Mouse (Mus musculus): ENCODE data around the gene Amot. TPM values are rescaled to one million over a fixed set of nuclear protein-coding genes. Genes with fewer than 3 reads are reported as not detected.

Gene Amot
- total RNA-seq (2021) (1 to 10 TPM; 6.1 to 7.2 TPM), polyA plus RNA-seq (2012; rRNA removed) (6.4 and 6.7 TPM in 2 replicates)
- long read RNA-seq = 0 reads

DNA sequence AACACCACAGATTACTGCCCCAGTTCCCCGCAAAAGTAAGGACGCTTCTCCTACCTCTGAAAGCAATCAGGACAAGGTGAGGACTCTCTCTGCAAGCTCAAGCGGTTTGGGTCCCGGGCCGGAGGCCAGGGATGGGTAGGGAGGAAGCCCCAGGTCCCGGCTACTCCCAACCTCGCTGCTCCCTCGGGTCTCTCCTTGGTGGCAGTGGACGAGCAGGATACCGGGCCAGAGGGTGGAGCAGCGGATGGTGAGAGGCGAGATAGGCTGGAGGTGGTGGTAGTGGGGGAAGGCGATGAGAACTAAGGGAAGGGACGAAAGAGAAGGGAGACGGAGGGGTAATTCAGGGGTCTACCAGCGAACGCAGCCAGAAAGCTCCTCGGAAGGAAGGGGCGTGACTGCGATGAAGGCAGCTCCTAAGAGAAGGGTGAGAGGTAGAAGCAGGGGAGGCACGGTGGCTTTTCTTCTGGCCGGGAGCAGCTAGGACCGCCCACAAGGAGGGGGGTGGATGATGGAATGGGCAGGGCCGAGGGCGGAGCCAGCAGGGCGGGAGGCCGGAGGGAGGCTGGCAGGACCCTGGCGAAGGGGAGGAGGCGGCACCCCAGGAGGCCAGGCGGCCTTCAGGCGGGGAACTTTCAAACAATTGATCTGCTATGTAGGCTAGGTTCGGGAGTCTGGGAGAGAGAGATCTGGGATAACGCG lies at the start of gene Amot:
Gene Amot, minus strand, starts transcription at position 465 of the 699 bp plus-strand sequence.
- TF ChIP-seq POLR2A (IDR thresholded peaks at IDR 0.05; ENCODE audit: insufficient read depth, low read depth, low read length) (peak; percentile 77), CTCF (IDR thresholded peaks at IDR 0.05) (no peak)
- H3K4me1 ChIP-seq (ENCODE audit: control insufficient read depth, insufficient read depth, low read length) = no peaks in the 10 kb centered on the region
- intact Hi-C loops (cut with DNase I) = no loop called here
- H3K27me3 ChIP-seq (ENCODE audit: control insufficient read depth, insufficient read depth, low read length) = no peaks in the 10 kb centered on the region
- H3K4me3 ChIP-seq = peak within 1 kb of the TSS; percentile 63
- H3K79me2 ChIP-seq (replicated peaks; ENCODE audit: control insufficient read depth, insufficient read depth, low read length) = no peaks in the 10 kb centered on the region
- peak within 1 kb of the TSS; percentile 57 for H3K9ac ChIP-seq (ENCODE audit: low read depth, low read length)
- no peaks in the 10 kb centered on the region for H3K36me3 ChIP-seq (ENCODE audit: control insufficient read depth, insufficient read depth, low read length)
- peak within 1 kb of the TSS; percentile 58 for H3K27ac ChIP-seq
- DNase-seq = peak; percentile 89
- 16% methylated on average over 34 of the region's 34 CpGs for WGBS

DNA sequence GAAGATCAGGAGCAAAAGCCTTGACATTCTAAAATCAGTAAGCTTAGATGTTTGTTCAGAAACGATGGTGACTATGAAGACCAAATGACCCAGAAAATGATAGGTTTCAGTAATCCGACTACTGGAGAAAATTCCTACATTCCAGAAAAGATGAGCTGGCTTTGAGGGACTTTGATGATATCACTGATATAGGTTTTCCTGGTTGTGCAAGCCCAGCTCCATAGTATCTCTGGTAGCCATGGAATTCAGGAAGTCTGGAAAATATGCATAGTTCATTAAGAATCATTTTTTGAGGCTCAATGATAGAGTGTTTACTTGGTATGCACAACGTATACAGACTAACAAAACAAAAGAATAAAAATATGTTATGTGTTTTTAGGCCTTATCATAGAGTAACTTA lies 40.1 kb upstream of the Amot start:
- TF ChIP-seq POLR2A (IDR thresholded peaks at IDR 0.05; ENCODE audit: insufficient read depth, low read depth, low read length) (no peak), EP300 (IDR thresholded peaks at IDR 0.05; ENCODE audit: insufficient read depth, low read depth, low read length) (no peak), CTCF (IDR thresholded peaks at IDR 0.05) (no peak)
- DNase-seq = no peak
- WGBS = 73% methylated on average over 3 of the region's 3 CpGs
- Histone ChIP-seq H3K9ac (ENCODE audit: low read depth, low read length) (no peak overlapping the region), H3K4me1 (ENCODE audit: control insufficient read depth, insufficient read depth, low read length) (no peaks in the 10 kb centered on the region), H3K79me2 (replicated peaks; ENCODE audit: control insufficient read depth, insufficient read depth, low read length) (no peaks in the 10 kb centered on the region), H3K36me3 (ENCODE audit: control insufficient read depth, insufficient read depth, low read length) (no peaks in the 10 kb centered on the region), H3K27ac (no peak overlapping the region), H3K4me3 (no peak overlapping the region), H3K27me3 (ENCODE audit: control insufficient read depth, insufficient read depth, low read length) (no peaks in the 10 kb centered on the region)
- intact Hi-C loops (cut with DNase I) = no loop called here

DNA sequence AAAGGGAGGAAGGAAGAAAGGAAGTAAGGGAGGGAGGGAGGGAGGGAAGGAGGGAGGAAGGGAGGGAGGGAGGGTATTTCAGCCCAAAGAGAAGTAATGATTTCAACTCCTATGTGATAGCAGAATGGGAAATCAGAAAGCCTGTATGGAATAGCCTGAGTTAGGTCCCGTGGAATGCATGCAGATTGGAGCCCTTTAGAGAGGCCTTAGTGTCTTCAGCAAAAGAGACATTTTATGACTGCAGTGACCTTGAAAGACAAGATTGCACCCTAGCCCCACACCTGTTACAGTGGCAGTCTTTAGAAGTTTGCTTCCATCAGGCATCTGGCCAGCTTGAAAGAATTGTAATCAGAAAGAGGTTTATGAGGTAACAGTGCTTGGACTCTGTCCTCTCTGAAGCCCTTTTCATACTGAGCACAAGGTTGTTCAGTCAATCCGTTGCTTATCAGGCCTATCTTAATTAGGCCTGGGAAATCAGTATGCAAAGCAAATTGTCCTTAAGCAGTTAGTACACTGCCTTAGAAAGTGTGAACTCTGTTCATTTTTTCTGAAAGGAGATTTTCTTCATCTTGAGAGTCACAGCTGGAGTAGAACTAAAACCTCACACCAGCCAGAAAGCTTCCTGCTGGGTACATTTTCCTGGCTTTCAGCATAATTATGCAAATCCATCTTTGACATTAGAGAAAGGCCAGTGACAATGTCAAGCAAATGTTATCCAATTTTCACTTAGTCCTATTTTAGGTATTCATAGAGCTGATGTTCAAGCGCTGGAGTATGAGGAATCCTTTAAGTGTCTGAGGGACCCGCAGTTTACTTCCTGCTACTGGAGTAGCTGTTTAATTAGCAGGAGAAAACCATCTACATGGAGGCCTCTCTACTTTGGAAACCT lies 38.9 kb upstream of the Amot start:
- intact Hi-C loops (cut with DNase I) = no loop called here
- Histone ChIP-seq H3K9ac (ENCODE audit: low read depth, low read length) (no peak overlapping the region), H3K4me3 (no peak overlapping the region), H3K4me1 (ENCODE audit: control insufficient read depth, insufficient read depth, low read length) (no peaks in the 10 kb centered on the region), H3K27me3 (ENCODE audit: control insufficient read depth, insufficient read depth, low read length) (no peaks in the 10 kb centered on the region), H3K79me2 (replicated peaks; ENCODE audit: control insufficient read depth, insufficient read depth, low read length) (no peaks in the 10 kb centered on the region), H3K36me3 (ENCODE audit: control insufficient read depth, insufficient read depth, low read length) (no peaks in the 10 kb centered on the region), H3K27ac (no peak overlapping the region)
- DNase-seq = no peak
- 68% methylated on average over 4 of the region's 4 CpGs for WGBS
- TF ChIP-seq POLR2A (IDR thresholded peaks at IDR 0.05; ENCODE audit: insufficient read depth, low read depth, low read length) = no peak
- TF ChIP-seq EP300 (IDR thresholded peaks at IDR 0.05; ENCODE audit: insufficient read depth, low read depth, low read length) = no peak
- no peak for TF ChIP-seq CTCF (IDR thresholded peaks at IDR 0.05)

DNA sequence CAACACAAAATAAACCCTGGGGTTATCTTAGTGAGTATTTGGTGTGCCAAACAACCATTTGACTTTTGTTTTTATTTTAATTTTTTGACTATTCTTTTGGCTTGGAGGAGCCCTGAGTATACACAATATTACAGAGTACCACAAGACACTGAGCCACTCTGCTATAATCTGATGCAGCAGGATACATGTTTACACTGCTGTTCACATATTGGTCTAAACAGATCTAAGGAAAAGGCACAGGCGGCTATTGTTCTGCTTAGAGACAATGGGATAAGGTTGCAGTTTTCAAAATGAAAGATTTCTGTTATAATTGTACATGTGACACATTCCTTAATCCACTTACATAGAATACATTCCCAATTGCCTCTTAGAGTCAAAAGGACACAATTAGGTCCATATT lies 36.1 kb upstream of the Amot start:
- 72% methylated on average over 1 of the region's 1 CpGs for WGBS
- no peaks in the 10 kb centered on the region for H3K79me2 ChIP-seq (replicated peaks; ENCODE audit: control insufficient read depth, insufficient read depth, low read length)
- H3K36me3 ChIP-seq (ENCODE audit: control insufficient read depth, insufficient read depth, low read length) = no peaks in the 10 kb centered on the region
- no peak for TF ChIP-seq POLR2A (IDR thresholded peaks at IDR 0.05; ENCODE audit: insufficient read depth, low read depth, low read length)
- TF ChIP-seq EP300 (IDR thresholded peaks at IDR 0.05; ENCODE audit: insufficient read depth, low read depth, low read length) = no peak
- TF ChIP-seq CTCF (IDR thresholded peaks at IDR 0.05) = no peak
- no peaks in the 10 kb centered on the region for H3K27me3 ChIP-seq (ENCODE audit: control insufficient read depth, insufficient read depth, low read length)
- DNase-seq = no peak
- H3K27ac ChIP-seq = no peak overlapping the region
- no peak overlapping the region for H3K9ac ChIP-seq (ENCODE audit: low read depth, low read length)
- intact Hi-C loops (cut with DNase I) = loop anchor here (2.0 kb wide), 1 partner anchor 132 kb away; no protein-coding TSS in a partner anchor
- H3K4me3 ChIP-seq = no peak overlapping the region
- no peaks in the 10 kb centered on the region for H3K4me1 ChIP-seq (ENCODE audit: control insufficient read depth, insufficient read depth, low read length)

DNA sequence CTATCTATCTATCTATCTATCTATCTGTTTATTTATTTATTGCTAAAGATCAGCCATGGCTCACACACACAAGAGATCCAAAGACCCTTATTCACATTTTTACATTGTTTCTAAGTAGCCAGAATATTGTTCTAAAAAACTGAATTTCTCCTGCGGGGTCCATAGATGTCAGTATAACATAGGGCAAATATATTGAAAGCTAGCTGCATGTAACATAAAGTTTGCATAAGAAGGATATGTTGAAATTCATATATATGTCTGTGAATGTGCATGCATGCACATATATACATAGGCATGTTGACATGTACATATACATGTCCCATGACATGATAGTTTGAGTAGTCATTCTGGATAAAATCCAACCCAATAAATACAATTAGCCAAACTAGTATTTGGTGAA lies 35.3 kb upstream of the Amot start:
- TF ChIP-seq EP300 (IDR thresholded peaks at IDR 0.05; ENCODE audit: insufficient read depth, low read depth, low read length) (no peak), CTCF (IDR thresholded peaks at IDR 0.05) (peak; percentile 48)
- no peak overlapping the region for H3K27ac ChIP-seq
- H3K4me1 ChIP-seq (ENCODE audit: control insufficient read depth, insufficient read depth, low read length) = no peaks in the 10 kb centered on the region
- no peak overlapping the region for H3K4me3 ChIP-seq
- no peaks in the 10 kb centered on the region for H3K27me3 ChIP-seq (ENCODE audit: control insufficient read depth, insufficient read depth, low read length)
- no peak for DNase-seq
- intact Hi-C loops (cut with DNase I) = loop anchor here (2.0 kb wide), 1 partner anchor 132 kb away; no protein-coding TSS in a partner anchor
- no peaks in the 10 kb centered on the region for H3K36me3 ChIP-seq (ENCODE audit: control insufficient read depth, insufficient read depth, low read length)
- H3K9ac ChIP-seq (ENCODE audit: low read depth, low read length) = no peak overlapping the region
- no peaks in the 10 kb centered on the region for H3K79me2 ChIP-seq (replicated peaks; ENCODE audit: control insufficient read depth, insufficient read depth, low read length)
- WGBS = 85% methylated on average over 1 of the region's 1 CpGs

DNA sequence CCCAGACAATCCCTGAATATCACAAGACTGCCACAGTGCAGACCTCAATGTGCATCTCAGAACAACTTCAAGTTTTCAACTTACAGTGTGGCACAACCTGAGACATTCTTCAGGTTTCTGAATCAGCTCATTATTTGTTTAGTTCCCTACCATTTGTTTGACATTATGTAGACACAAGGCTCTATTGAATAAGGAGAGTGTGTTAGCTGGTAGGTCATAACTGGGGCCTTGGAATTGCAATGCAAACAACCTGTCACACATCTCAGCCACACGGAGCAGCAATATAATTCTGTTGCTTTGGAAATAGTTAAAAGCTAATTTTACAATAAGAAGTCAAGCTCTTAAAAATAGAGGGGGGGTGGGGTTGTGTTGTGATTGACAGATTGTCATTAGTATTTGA lies 24.6 kb upstream of the Amot start:
- no peak overlapping the region for H3K4me3 ChIP-seq
- WGBS = 69% methylated on average over 1 of the region's 1 CpGs
- H3K79me2 ChIP-seq (replicated peaks; ENCODE audit: control insufficient read depth, insufficient read depth, low read length) = no peaks in the 10 kb centered on the region
- no peak overlapping the region for H3K27ac ChIP-seq
- no peaks in the 10 kb centered on the region for H3K27me3 ChIP-seq (ENCODE audit: control insufficient read depth, insufficient read depth, low read length)
- DNase-seq = no peak
- no peak overlapping the region for H3K9ac ChIP-seq (ENCODE audit: low read depth, low read length)
- H3K36me3 ChIP-seq (ENCODE audit: control insufficient read depth, insufficient read depth, low read length) = no peaks in the 10 kb centered on the region
- no peak for TF ChIP-seq CTCF (IDR thresholded peaks at IDR 0.05)
- no peak for TF ChIP-seq EP300 (IDR thresholded peaks at IDR 0.05; ENCODE audit: insufficient read depth, low read depth, low read length)
- TF ChIP-seq POLR2A (IDR thresholded peaks at IDR 0.05; ENCODE audit: insufficient read depth, low read depth, low read length) = no peak
- no peaks in the 10 kb centered on the region for H3K4me1 ChIP-seq (ENCODE audit: control insufficient read depth, insufficient read depth, low read length)
- intact Hi-C loops (cut with DNase I) = no loop called here
